Mouse (Mus musculus) embryonic facial prominence, embryonic 12.5 days (tissue): ENCODE measurements at regions not wholly inside any gene's neighbourhood (a gene's known extent, or its start where the extent isn't known, plus 50 kb on each side); places are given as distances from the start of the nearest gene placed in this dataset.

Source experiments
- ATAC-seq: fragments of 200-750 bp; cut with Nextera tagmentation; 2 replicates; pipeline ENCODE4 v1.8.0; 2017; ENCODE audit not compliant: insufficient number of reproducible peaks, insufficient read depth, low FRiP score, low TSS enrichment
- H3K27ac ChIP-seq: fragments of 300-500 bp; sonication (generic); 2 replicates; pipeline ENCODE4 v1.5.1; 2016; ENCODE audit warnings: mild to moderate bottlenecking
- H3K27me3 ChIP-seq: fragments of 300-500 bp; sonication (generic); 2 replicates; pipeline ENCODE4 v1.6.1; 2016; ENCODE audit warnings: mild to moderate bottlenecking, moderate library complexity
- H3K36me3 ChIP-seq: fragments of 300-500 bp; sonication (generic); 2 replicates; pipeline ENCODE4 v1.6.1; 2016; ENCODE audit warnings: mild to moderate bottlenecking
- H3K4me1 ChIP-seq: fragments of 300-500 bp; sonication (generic); 2 replicates; pipeline ENCODE4 v1.6.1; 2016
- H3K4me2 ChIP-seq: fragments of 300-500 bp; sonication (generic); replicated peaks from 2 replicates; pipeline ENCODE4 v1.6.1; 2016; ENCODE audit warnings: mild to moderate bottlenecking, moderate library complexity
- H3K4me3 ChIP-seq: fragments of 300-500 bp; sonication (generic); 2 replicates; pipeline ENCODE4 v1.5.1; 2016; ENCODE audit warnings: mild to moderate bottlenecking
- H3K9ac ChIP-seq: fragments of 300-500 bp; sonication (generic); 2 replicates; pipeline ENCODE4 v1.6.1; 2016; ENCODE audit warnings: mild to moderate bottlenecking, moderate library complexity
- H3K9me3 ChIP-seq: fragments of 300-500 bp; sonication (generic); 2 replicates; pipeline ENCODE4 v1.6.1; 2016; ENCODE audit warnings: mild to moderate bottlenecking, moderate library complexity
- WGBS: fragments of 180-500 bp; shearing (Covaris S2); methylation state at CpG from one replicate; pipeline ENCODE4 v1.1.7; 2016; 5-methylcytosine and 5-hydroxymethylcytosine counted together

DNA sequence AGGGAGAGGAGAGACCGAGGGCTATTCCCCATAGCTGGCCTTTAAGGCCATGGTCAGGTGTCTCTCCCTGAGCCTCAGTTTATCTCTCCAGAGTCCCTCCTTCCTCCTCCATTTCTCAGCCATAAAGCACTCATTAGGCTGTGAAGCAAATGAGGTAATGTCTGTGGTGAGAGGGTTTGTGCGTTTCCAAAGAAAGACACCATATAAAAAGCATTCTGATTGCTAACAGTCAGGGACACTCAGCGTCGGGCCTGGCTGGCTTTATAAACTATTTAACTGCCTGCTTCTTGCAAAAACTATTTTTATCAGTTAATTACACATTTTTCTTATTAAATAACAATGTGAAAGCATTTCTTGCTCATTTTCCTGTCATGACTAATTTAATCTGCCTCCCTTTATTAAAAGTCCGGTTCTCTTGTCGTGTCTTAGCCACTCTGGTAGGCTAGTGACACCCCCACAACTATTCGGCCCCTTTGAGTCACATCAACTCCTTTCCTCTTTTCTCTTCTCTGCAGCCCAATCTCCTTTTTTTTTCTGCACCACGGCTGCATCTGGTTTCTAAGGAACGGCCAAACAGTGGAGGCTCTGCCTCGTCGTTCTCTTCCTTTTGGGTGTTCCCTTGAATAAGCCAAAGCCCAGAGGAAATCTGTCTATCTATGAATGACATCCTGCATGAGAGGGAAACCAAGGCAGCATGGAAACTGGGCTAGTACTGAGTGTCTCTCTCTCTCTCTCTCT, 114.6 kb upstream of the Lmo4 start:
- WGBS, result 55% methylated on average over 11 of the region's 11 CpGs
- ATAC-seq, result no peak
- no peaks in the 10 kb centered on the region for H3K27me3 ChIP-seq

DNA sequence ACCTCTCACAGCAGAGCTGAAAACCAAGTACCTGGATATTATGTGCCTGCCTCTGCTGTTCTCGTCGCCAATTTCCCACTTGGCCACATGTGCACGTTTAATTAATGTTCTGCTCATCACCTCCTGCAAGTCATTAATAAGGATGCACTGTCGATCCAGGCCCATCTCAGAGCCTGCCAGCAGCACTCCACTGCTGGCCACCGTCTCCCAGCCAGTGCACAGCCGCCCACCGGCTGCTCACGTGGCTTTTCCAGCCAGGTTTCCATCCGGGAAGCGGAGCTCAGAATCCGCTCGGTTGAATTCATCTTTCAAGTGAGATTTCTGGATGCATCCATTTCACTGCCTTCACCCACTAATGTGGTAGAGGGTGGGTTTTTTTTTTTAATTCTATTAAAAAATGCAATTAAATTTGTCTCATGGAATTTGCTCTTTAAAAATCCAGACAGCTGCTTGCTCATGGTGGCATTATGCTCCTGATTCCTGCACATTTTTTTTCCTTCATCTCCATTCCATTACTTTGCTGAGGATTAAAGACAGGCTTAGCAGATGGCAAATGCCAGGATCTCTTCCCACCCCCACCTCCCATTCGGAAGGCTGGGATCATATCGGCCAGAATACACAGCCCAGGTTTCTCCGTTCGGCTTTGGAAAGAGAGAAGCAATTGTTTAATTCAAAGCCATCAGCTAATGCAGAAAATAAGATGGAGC, 113.9 kb upstream of the Lmo4 start:
- no peaks in the 10 kb centered on the region for H3K36me3 ChIP-seq
- ATAC-seq, result no peak
- no peaks in the 10 kb centered on the region for H3K27me3 ChIP-seq
- no peak overlapping the region for H3K4me3 ChIP-seq
- 55% methylated on average over 16 of the region's 16 CpGs for WGBS
- no peaks in the 10 kb centered on the region for H3K4me1 ChIP-seq
- H3K4me2 ChIP-seq, result no peak overlapping the region
- no peaks in the 10 kb centered on the region for H3K9me3 ChIP-seq
- no peak overlapping the region for H3K9ac ChIP-seq
- H3K27ac ChIP-seq, result no peak overlapping the region

More for the DNA sequence above, 114.6 kb upstream of the Lmo4 start:
- no peaks in the 10 kb centered on the region for H3K9me3 ChIP-seq
- H3K4me1 ChIP-seq, result no peaks in the 10 kb centered on the region
- H3K27ac ChIP-seq, result no peak overlapping the region
- H3K4me3 ChIP-seq, result no peak overlapping the region
- H3K36me3 ChIP-seq, result no peaks in the 10 kb centered on the region
- no peak overlapping the region for H3K9ac ChIP-seq
- no peak overlapping the region for H3K4me2 ChIP-seq

DNA sequence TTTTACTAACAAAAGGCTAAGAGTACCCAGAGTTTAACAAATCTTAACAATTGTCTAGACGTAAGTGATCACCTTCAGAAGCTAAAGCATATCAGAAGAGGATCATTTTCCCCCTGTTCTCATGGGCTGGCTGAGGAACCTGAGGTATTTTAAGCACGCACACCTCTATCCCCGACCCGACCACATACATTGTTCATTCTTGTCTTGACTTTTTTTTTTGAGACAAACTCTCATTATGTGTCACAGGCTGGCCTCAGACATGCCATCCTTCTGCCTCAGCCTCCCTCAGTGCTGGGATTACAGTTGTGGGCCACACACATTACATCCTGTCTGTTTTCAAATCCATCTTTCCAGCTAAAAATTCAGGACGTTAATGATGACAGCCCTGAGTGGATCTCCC, 105.7 kb upstream of the Lmo4 start:
- Histone ChIP-seq H3K27ac (no peak overlapping the region), H3K4me3 (no peak overlapping the region), H3K4me2 (no peak overlapping the region), H3K4me1 (no peaks in the 10 kb centered on the region), H3K9me3 (no peaks in the 10 kb centered on the region), H3K36me3 (no peaks in the 10 kb centered on the region), H3K9ac (no peak overlapping the region), H3K27me3 (no peaks in the 10 kb centered on the region)
- 83% methylated on average over 5 of the region's 5 CpGs for WGBS
- no peak for ATAC-seq

DNA sequence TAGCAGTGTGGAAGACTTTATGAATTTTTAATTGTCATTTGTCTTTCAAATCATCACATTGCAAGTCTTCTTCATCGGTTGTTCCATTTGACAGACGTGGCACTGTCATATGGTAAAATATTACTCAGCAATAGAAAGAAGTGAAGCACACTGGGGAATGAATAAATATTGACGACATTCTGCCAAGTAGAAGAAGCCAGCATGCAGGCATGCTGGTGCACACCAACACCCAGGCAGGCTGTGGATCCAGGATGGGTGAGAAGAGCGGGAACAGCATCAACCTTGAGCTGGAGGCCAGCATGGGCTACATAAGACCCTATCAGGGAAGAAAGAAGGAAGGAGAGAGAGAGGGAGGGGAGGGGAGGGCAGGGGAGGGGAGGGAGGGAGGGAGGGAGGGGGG, 103.6 kb upstream of the Lmo4 start:
- H3K9me3 ChIP-seq, result no peaks in the 10 kb centered on the region
- no peaks in the 10 kb centered on the region for H3K27me3 ChIP-seq
- no peaks in the 10 kb centered on the region for H3K36me3 ChIP-seq
- no peaks in the 10 kb centered on the region for H3K4me1 ChIP-seq
- H3K27ac ChIP-seq, result no peak overlapping the region
- no peak overlapping the region for H3K4me3 ChIP-seq
- H3K9ac ChIP-seq, result no peak overlapping the region
- ATAC-seq, result no peak
- no peak overlapping the region for H3K4me2 ChIP-seq
- WGBS, result 90% methylated on average over 4 of the region's 4 CpGs

DNA sequence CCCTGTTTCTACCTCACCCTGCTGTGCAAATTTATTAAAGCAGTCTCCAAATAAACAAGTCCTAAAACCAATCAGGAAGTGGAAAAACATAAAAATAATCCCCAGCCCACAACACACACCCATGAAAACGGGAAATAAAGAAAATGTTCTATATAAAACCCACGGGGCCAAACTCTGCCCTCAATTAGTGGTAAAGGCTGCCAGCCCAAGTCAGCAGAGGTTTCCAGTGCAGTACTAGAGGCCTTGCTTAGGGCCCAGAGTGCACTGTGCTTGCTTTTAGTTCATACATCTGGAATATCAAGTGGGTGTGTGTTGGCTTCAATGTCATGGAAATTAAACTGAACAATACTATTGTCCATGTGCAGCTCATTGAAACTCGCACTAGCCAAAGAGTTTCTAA, 102.5 kb upstream of the Lmo4 start:
- WGBS, result 67% methylated on average over 3 of the region's 3 CpGs
- Histone ChIP-seq H3K4me3 (no peak overlapping the region), H3K4me1 (no peaks in the 10 kb centered on the region), H3K27ac (no peak overlapping the region), H3K4me2 (no peak overlapping the region), H3K9ac (no peak overlapping the region), H3K36me3 (no peaks in the 10 kb centered on the region), H3K9me3 (no peaks in the 10 kb centered on the region), H3K27me3 (no peaks in the 10 kb centered on the region)
- no peak for ATAC-seq

DNA sequence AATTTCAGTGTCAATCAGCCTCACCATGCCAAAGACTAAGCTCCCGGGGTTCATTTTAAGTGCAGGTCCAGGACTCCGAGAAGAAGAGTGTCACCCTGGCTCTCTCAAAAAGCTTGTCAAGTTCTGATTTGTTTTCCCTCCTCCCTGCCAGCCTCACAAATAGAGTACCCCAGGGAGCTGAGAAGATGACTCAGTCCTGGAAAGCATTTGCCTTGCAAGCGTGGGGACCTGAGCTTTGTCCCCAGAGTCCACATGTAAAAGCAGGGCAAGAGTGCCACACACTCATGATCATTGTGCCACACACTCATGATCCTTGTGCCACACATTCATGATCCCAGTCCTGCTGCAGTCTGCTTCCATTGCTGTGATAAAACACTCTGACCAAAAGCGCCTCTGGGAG, 100.4 kb upstream of the Lmo4 start:
- Histone ChIP-seq H3K9me3 (no peaks in the 10 kb centered on the region), H3K9ac (no peak overlapping the region), H3K4me3 (no peak overlapping the region), H3K4me1 (no peaks in the 10 kb centered on the region), H3K27me3 (no peaks in the 10 kb centered on the region), H3K4me2 (no peak overlapping the region), H3K27ac (no peak overlapping the region), H3K36me3 (no peaks in the 10 kb centered on the region)
- no peak for ATAC-seq
- whole genome bisulfite sequencing, result 55% methylated on average over 4 of the region's 4 CpGs

DNA sequence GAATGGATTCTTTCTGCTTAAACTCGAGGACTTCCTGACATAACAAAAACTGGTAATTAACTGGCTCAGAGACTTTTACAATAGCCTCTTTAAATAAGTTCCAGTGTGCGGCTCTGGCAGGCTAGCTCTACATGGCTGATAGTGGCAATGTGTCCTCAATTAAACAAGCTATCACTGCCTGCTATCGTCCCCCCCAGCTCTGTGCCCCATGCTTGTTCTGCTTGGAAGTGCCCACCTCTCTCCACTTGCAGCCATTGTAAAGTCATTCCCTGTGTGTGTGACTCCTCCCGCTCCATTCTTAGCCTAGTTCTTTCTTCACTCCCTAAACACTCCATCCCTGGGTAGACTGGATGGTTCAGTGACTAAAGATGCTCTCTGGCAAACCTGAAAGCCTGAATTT, 99.9 kb upstream of the Lmo4 start:
- 23% methylated on average over 4 of the region's 4 CpGs for WGBS
- Histone ChIP-seq H3K36me3 (no peaks in the 10 kb centered on the region), H3K27ac (no peak overlapping the region), H3K9ac (no peak overlapping the region), H3K9me3 (no peaks in the 10 kb centered on the region), H3K4me1 (no peaks in the 10 kb centered on the region), H3K27me3 (no peaks in the 10 kb centered on the region), H3K4me3 (no peak overlapping the region), H3K4me2 (no peak overlapping the region)
- no peak for ATAC-seq

DNA sequence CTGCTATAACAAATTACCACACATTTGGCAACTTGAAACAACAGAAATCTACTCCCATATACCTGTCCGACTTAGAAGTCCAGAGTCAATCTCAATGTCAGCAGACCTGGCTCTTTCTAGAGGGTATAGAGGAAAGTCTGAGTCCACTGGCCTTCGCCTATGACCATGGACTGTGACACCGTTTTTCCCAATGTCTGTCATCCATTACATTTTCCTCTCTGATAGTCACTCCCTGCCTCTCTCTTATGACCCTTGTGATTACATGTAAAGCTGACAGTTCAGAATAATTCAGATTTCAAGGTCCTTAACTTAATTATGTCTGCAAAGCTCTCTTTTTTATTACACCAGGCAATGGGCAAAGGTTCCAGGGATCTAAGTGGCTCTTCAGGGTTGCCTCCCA, 97.6 kb upstream of the Lmo4 start:
- Histone ChIP-seq H3K9ac (no peak overlapping the region), H3K9me3 (no peaks in the 10 kb centered on the region), H3K36me3 (no peaks in the 10 kb centered on the region), H3K4me1 (no peaks in the 10 kb centered on the region), H3K27ac (no peak overlapping the region), H3K4me2 (no peak overlapping the region), H3K27me3 (no peaks in the 10 kb centered on the region), H3K4me3 (no peak overlapping the region)
- ATAC-seq, result no peak
- WGBS, result 87% methylated on average over 3 of the region's 3 CpGs

DNA sequence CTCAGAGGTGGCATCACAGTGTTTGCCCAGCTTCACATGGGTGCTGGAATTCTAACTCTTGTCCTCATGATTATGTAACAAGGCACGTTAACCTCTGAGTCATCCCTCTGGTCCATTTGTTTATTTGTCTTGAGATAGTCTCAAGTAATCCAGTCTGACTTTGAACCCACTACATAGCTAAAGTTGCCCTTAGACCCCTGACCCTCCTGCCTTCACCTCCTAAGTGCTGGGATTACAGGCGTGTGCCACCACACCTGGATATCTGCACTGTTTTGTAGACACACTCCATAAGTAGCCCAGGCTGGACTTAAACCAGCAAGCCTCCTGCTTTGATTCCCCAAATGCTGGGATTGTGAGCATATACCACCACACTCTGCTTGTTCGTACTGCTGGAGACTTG, 96.0 kb upstream of the Lmo4 start:
- H3K27me3 ChIP-seq, result no peaks in the 10 kb centered on the region
- no peak overlapping the region for H3K4me2 ChIP-seq
- no peaks in the 10 kb centered on the region for H3K9me3 ChIP-seq
- no peak overlapping the region for H3K4me3 ChIP-seq
- no peak overlapping the region for H3K27ac ChIP-seq
- H3K36me3 ChIP-seq, result no peaks in the 10 kb centered on the region
- ATAC-seq, result no peak
- 71% methylated on average over 3 of the region's 3 CpGs for WGBS
- no peak overlapping the region for H3K9ac ChIP-seq
- H3K4me1 ChIP-seq, result no peaks in the 10 kb centered on the region

DNA sequence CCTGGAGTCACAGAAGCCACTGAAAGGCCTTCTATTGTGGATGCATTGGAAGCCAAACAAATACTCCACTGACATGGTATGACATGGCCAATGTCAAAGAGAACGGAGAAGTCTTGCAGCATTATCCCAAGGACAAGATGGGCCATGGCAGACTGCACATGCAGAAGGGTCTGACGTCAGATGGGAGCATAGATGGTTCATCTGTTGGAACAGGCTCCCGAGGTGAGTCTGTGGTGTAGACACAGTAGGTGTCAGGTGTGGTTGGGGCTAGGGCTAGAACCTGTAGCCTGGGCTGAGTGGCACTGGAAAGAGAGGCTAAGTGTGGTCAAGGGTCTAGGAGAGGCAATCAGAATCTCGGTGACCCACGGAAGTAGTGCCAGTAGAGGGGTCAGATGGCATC, 94.2 kb upstream of the Lmo4 start:
- Histone ChIP-seq H3K27ac (no peak overlapping the region), H3K9me3 (no peaks in the 10 kb centered on the region), H3K27me3 (no peaks in the 10 kb centered on the region), H3K4me3 (no peak overlapping the region), H3K4me2 (no peak overlapping the region), H3K9ac (no peak overlapping the region), H3K4me1 (no peaks in the 10 kb centered on the region), H3K36me3 (no peaks in the 10 kb centered on the region)
- WGBS, result 94% methylated on average over 5 of the region's 5 CpGs
- no peak for ATAC-seq

DNA sequence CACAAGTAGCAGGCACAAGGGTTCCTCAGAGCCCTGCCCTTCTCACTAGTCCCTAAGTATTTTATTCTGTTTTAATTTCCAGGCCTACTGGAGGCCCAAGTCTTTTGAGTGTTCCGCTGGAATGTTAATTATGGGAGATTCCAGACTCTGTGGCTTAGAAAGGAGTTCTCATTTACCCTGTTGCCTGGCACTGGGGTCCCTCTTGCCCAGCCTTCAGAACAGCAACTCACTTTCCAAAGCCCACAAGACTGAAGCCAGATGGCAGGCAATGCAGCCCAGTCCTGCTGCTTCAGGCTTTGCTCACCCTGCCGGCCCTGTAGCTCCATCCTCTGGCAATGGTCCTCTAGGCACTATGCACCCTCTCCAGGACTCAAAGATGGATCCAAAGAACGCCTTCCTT, 84.5 kb upstream of the Lmo4 start:
- Histone ChIP-seq H3K9me3 (no peaks in the 10 kb centered on the region), H3K36me3 (no peaks in the 10 kb centered on the region), H3K4me2 (no peak overlapping the region), H3K4me3 (no peak overlapping the region), H3K27ac (no peak overlapping the region), H3K27me3 (no peaks in the 10 kb centered on the region), H3K4me1 (no peaks in the 10 kb centered on the region), H3K9ac (no peak overlapping the region)
- 65% methylated on average over 3 of the region's 3 CpGs for WGBS
- ATAC-seq, result no peak

DNA sequence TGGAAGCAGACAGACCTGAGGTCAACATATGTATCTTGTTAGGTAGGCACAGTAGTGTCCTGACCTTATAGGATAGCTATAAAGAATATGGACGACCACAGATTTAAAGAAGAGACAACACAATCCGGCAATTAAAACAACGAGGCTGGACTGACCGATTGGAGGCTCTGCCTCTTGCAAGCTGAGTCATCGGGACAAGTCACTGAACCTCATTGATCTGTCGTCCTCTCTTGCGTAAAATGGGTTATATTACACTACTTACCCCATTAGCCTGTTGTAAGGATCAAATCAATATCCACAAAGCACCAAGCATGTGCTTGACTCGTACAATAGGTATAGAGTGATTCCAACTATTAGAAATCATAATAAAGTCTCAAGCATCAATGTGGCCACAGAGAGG, 81.1 kb upstream of the Lmo4 start:
- Histone ChIP-seq H3K9me3 (no peaks in the 10 kb centered on the region), H3K27me3 (no peaks in the 10 kb centered on the region), H3K4me3 (no peak overlapping the region), H3K4me1 (no peaks in the 10 kb centered on the region), H3K4me2 (no peak overlapping the region), H3K36me3 (no peaks in the 10 kb centered on the region), H3K27ac (no peak overlapping the region), H3K9ac (no peak overlapping the region)
- ATAC-seq, result no peak
- WGBS, result 83% methylated on average over 8 of the region's 8 CpGs
